Mouse (Mus musculus) CD8-positive naive resting alpha-beta T cell, adult 2 months (primary cell): Measurements from ENCODE around the gene Esp38.
"Not testable (repeated sequence)": the region's sequence is repeated elsewhere in the genome, so short reads cannot be mapped to it uniquely, and the experiment has no call there.

Experiments
- DNase-seq, 2 experiments: peaks; one replicate each; pipeline ENCODE4 v3.0.0; 2022; ENCODE audit warnings: low read depth in 2 of 2, low spot score in 2 of 2

Gene Esp38

DNA sequence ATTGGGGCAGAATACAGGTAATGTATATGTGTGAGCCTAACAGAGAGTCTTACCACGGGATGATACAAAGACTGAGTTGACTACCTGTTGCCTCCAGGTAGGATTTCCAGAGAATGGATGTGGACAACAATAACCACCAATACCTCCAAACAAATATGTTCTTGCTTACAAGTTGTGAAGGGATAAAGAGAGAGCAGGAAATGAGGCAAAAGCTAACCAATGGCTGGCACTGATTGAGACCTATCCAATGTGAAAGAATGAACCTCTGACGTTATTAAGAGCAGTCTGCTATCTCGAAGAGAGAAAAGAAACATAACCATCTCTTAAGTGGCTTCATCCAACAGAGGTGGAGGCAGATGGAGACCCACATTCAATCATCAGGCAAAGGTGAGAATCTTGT, at the start of gene Esp38:
TSS of gene Esp38 (plus strand) at position 301 of the 400 bp plus-strand sequence.
- DNase-seq = no peak

GRCm38 (mm10) chr17:39902928-39903545, 47.3 kb upstream of the Esp38 start:
- not testable (repeated sequence) for DNase-seq
